Mouse (Mus musculus) forebrain, embryonic 11.5 days (tissue): ENCODE measurements around the gene Glis1. TPM values are rescaled to one million over a fixed set of nuclear protein-coding genes. Genes with fewer than 3 reads are reported as not detected.

Source experiments
- ATAC-seq: fragments of 200-750 bp; cut with Nextera tagmentation; replicated peaks from 2 replicates; pipeline ENCODE4 v1.8.0; 2017; ENCODE audit warnings: moderate TSS enrichment; ENCODE audit not compliant: low FRiP score
- DNase-seq: peaks from one replicate; pipeline ENCODE4 v3.0.0-alpha.2; 2017; ENCODE audit warnings: low spot score
- H3K27ac ChIP-seq: fragments of 300-500 bp; sonication (generic); 2 replicates; pipeline ENCODE4 v1.5.1; 2014; ENCODE audit warnings: low read depth, low read length
- H3K27me3 ChIP-seq: fragments of 300-500 bp; sonication (generic); 2 replicates; pipeline ENCODE4 v1.6.1; 2014; ENCODE audit warnings: mild to moderate bottlenecking, low read length, mixed read lengths; ENCODE audit not compliant: control insufficient read depth, insufficient read depth
- H3K36me3 ChIP-seq: fragments of 300-500 bp; sonication (generic); 2 replicates; pipeline ENCODE4 v1.6.1; 2014; ENCODE audit warnings: mild to moderate bottlenecking, low read length, moderate library complexity, mixed read lengths; ENCODE audit not compliant: control insufficient read depth, insufficient read depth
- H3K4me1 ChIP-seq: fragments of 300-500 bp; sonication (generic); replicated peaks from 2 replicates; pipeline ENCODE4 v1.6.1; 2014; ENCODE audit warnings: low read length, mixed read lengths; ENCODE audit not compliant: control insufficient read depth, insufficient read depth
- H3K4me2 ChIP-seq: fragments of 300-500 bp; sonication (generic); 2 replicates; pipeline ENCODE4 v1.6.1; 2014; ENCODE audit warnings: low read depth, mild to moderate bottlenecking, low read length, moderate library complexity, mixed read lengths; ENCODE audit not compliant: severe bottlenecking
- H3K4me3 ChIP-seq: fragments of 300-500 bp; sonication (generic); 2 replicates; pipeline ENCODE4 v1.5.1; 2014; ENCODE audit warnings: low read depth, low read length
- H3K9ac ChIP-seq: fragments of 300-500 bp; sonication (generic); 2 replicates; pipeline ENCODE4 v1.6.1; 2014; ENCODE audit warnings: low read length
- H3K9me3 ChIP-seq: fragments of 300-500 bp; sonication (generic); 2 replicates; pipeline ENCODE4 v1.6.1; 2016; ENCODE audit warnings: low read length, mixed read lengths; ENCODE audit not compliant: control insufficient read depth
- WGBS: fragments of 180-500 bp; shearing (Covaris S2); extraction: QIAGEN DNeasy Blood & Tissue Kit; methylation state at CpG from one replicate; pipeline ENCODE4 v1.1.7; 2014; 5-methylcytosine and 5-hydroxymethylcytosine counted together
- polyA plus RNA-seq: library from polyadenylated mRNA; unstranded; fragments of >200 nt; fragmentation: Nextera tagmentation; extraction: Ambion mirVana; gene quantifications from 2 replicates; pipeline ENCODE4 v1.2.1, GENCODE M21; 2014

Gene Glis1
- polyA plus RNA-seq = 3.6 and 5.5 TPM in 2 replicates

- H3K4me3 ChIP-seq = peak within 1 kb of the TSS; percentile 63
- H3K27ac ChIP-seq = no peak within 1 kb of the TSS
- peak; percentile 82 for DNase-seq
- H3K9ac ChIP-seq = peak within 1 kb of the TSS; percentile 58
- peak within 1 kb of the TSS; percentile 98 for H3K4me2 ChIP-seq
- peaks cover 43% of the 10 kb centered on the region for H3K27me3 ChIP-seq
- peak; percentile 88 for ATAC-seq
- under 1% methylated on average over 111 of the region's 112 CpGs for WGBS
- no peaks in the 10 kb centered on the region for H3K36me3 ChIP-seq
- no peaks in the 10 kb centered on the region for H3K9me3 ChIP-seq
- H3K4me1 ChIP-seq = peaks cover 10% of the 10 kb centered on the region; the same call in 1 of the 2 replicates
These were observed at the start of gene Glis1 for GRCm38 (mm10) chr4:107434356-107435237. Glis1 (plus strand) TSS chr4:107434591.

GRCm38 (mm10) chr4:107387038-107387437 is 47.4 kb upstream of the Glis1 start:
- Histone ChIP-seq H3K9ac (no peak overlapping the region), H3K27me3 (no peaks in the 10 kb centered on the region), H3K4me3 (no peak overlapping the region), H3K36me3 (peaks cover 20% of the 10 kb centered on the region), H3K4me1 (no peaks in the 10 kb centered on the region), H3K9me3 (no peaks in the 10 kb centered on the region), H3K4me2 (no peak overlapping the region), H3K27ac (no peak overlapping the region)
- DNase-seq (no peak), ATAC-seq (no peak)
- 94% methylated on average over 4 of the region's 4 CpGs for WGBS

- H3K36me3 ChIP-seq = peaks cover 19% of the 10 kb centered on the region
- H3K4me2 ChIP-seq = no peak overlapping the region
- no peaks in the 10 kb centered on the region for H3K27me3 ChIP-seq
- 93% methylated on average over 8 of the region's 8 CpGs for WGBS
- H3K27ac ChIP-seq = no peak overlapping the region
- no peaks in the 10 kb centered on the region for H3K9me3 ChIP-seq
- no peak overlapping the region for H3K9ac ChIP-seq
- H3K4me3 ChIP-seq = no peak overlapping the region
- H3K4me1 ChIP-seq = no peaks in the 10 kb centered on the region
- ATAC-seq = no peak
- DNase-seq = no peak
These were observed 46.9 kb upstream of the Glis1 start for GRCm38 (mm10) chr4:107387465-107387864.

- WGBS = 98% methylated on average over 2 of the region's 2 CpGs
These were observed 46.1 kb upstream of the Glis1 start for GRCm38 (mm10) chr4:107388291-107388690.

GRCm38 (mm10) chr4:107389345-107389744 is 45.0 kb upstream of the Glis1 start:
- Histone ChIP-seq H3K4me3 (no peak overlapping the region), H3K36me3 (peaks cover 15% of the 10 kb centered on the region), H3K4me2 (no peak overlapping the region), H3K9ac (no peak overlapping the region), H3K4me1 (no peaks in the 10 kb centered on the region), H3K27me3 (no peaks in the 10 kb centered on the region), H3K9me3 (no peaks in the 10 kb centered on the region), H3K27ac (no peak overlapping the region)
- DNase-seq = no peak
- WGBS = 98% methylated on average over 3 of the region's 3 CpGs
- no peak for ATAC-seq

More at GRCm38 (mm10) chr4:107388291-107388690, 46.1 kb upstream of the Glis1 start:
- H3K4me1 ChIP-seq = no peaks in the 10 kb centered on the region
- no peak overlapping the region for H3K4me2 ChIP-seq
- no peak overlapping the region for H3K27ac ChIP-seq
- no peak overlapping the region for H3K9ac ChIP-seq
- no peaks in the 10 kb centered on the region for H3K27me3 ChIP-seq
- DNase-seq (no peak), ATAC-seq (no peak)
- H3K9me3 ChIP-seq = no peaks in the 10 kb centered on the region
- H3K36me3 ChIP-seq = peaks cover 18% of the 10 kb centered on the region
- no peak overlapping the region for H3K4me3 ChIP-seq

- H3K4me3 ChIP-seq = no peak overlapping the region
These were observed 40.6 kb upstream of the Glis1 start for GRCm38 (mm10) chr4:107393771-107394170.

GRCm38 (mm10) chr4:107420202-107420601 is 14.2 kb upstream of the Glis1 start:
- Histone ChIP-seq H3K4me3 (no peak overlapping the region), H3K4me1 (peaks cover 4% of the 10 kb centered on the region; the same call in 1 of the 2 replicates), H3K4me2 (no peak overlapping the region), H3K9ac (no peak overlapping the region), H3K9me3 (no peaks in the 10 kb centered on the region), H3K27me3 (no peaks in the 10 kb centered on the region), H3K36me3 (no peaks in the 10 kb centered on the region; the same call in 1 of the 2 replicates), H3K27ac (no peak overlapping the region)
- no peak for DNase-seq
- ATAC-seq = no peak
- 85% methylated on average over 4 of the region's 4 CpGs for WGBS

More at GRCm38 (mm10) chr4:107393771-107394170, 40.6 kb upstream of the Glis1 start:
- Histone ChIP-seq H3K27me3 (no peaks in the 10 kb centered on the region), H3K9me3 (no peaks in the 10 kb centered on the region), H3K9ac (no peak overlapping the region), H3K36me3 (peaks cover 4% of the 10 kb centered on the region), H3K4me2 (no peak overlapping the region), H3K4me1 (no peaks in the 10 kb centered on the region), H3K27ac (no peak overlapping the region)
- WGBS = 92% methylated on average over 2 of the region's 2 CpGs
- DNase-seq (no peak), ATAC-seq (no peak)

GRCm38 (mm10) chr4:107421711-107422110 is 12.7 kb upstream of the Glis1 start:
- Histone ChIP-seq H3K9me3 (no peaks in the 10 kb centered on the region), H3K36me3 (no peaks in the 10 kb centered on the region), H3K4me1 (peaks cover 4% of the 10 kb centered on the region; the same call in 1 of the 2 replicates), H3K4me3 (no peak overlapping the region), H3K4me2 (peak overlapping the region; percentile 43; the same call in 1 of the 2 replicates), H3K27ac (no peak overlapping the region), H3K27me3 (no peaks in the 10 kb centered on the region), H3K9ac (peak overlapping the region; percentile 16; the same call in 1 of the 2 replicates)
- ATAC-seq = no peak
- no peak for DNase-seq
- 4% methylated on average over 14 of the region's 14 CpGs for WGBS
